Mouse (Mus musculus): Measurements from ENCODE around the gene Gm5891.
"Not testable (repeated sequence)": the region's sequence is repeated elsewhere in the genome, so short reads cannot be mapped to it uniquely, and the experiment has no call there.

The Gm5891 gene

DNA sequence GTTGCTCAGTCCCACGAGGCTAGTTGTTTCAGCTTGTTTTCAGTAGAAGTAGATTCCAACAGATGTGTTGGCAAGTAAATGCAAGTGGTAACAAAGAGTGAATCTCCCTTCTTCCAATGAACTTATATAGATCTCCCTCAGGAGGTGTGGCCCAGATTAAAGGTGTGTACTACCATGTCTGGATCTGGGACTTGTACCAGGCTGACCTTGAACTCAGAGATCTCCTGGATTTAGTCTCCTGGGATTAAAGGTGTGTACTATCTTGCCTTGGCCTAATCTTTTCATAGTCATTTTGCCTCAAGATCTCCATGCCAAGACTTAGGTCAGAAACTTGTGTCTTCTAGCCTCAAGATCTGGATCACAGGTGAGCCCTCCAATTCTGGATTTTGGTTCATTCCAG, at the start of gene Gm5891:
TSS of gene Gm5891 (minus strand) at position 101 of the 400 bp plus-strand sequence.
- DNase-seq (ENCODE audit: low read depth, low spot score): not testable (repeated sequence)
